Mouse (Mus musculus) lung, postnatal 0 days (tissue): ENCODE results near the gene Cdipt.

Source experiments
- CTCF ChIP-seq: IDR thresholded peaks from 2 replicates; pipeline ENCODE4 v1.5.1; 2016; ENCODE audit warnings: antibody characterized with exemption, mild to moderate bottlenecking
- EP300 ChIP-seq: IDR thresholded peaks from 2 replicates; pipeline ENCODE4 v1.6.1; 2016; ENCODE audit warnings: antibody characterized with exemption, mild to moderate bottlenecking, control low read depth

DNA sequence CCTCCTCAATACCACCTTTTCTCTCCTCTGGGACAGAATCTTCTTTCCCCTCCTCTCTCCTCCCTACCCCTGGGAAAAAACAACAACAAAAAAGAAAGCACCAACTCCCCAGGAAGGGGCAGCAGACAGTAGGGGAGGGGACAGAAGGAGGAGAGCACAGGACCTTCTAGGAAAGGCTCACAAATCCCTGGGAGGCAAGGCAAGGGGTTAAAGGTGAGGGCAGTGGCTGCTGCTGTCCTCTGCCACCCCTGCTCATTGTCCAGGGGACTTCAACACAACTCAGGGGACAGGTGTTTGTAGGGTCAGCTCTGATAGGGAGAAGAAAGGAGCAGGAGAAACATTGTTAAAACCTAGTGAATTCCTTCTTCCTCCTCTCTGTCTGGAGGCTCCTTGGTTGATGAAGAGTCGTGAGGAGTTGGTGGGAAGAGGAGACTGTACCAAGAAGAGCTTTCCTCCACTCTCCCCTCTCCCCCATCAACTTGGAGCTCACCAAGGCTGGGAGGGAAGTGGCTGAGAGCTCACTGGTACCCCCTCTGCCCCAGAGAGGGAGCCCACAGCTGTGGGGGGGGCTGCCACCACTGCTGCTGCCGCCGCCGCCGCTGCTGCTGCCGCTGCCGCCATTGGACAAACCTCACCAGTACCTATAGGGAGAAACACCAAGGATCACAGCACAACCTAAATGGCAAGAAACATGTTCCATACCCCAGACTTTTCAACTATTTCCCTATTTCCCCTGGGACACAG, 47.0 kb downstream of the Cdipt start:
- TF ChIP-seq EP300 (no peak), CTCF (no peak)
